ENCODE assay signal across 28 mouse cellular contexts in genomic region chr11:99253893-99254292, GRCm38 (mm10). TPM values are rescaled to one million over a fixed set of nuclear protein-coding genes. Genes with fewer than 3 reads are reported as not detected.
DNase-seq lines count a peak whose midpoint lies in the region; ATAC-seq and TF ChIP-seq lines count a peak whose summit lies in the region.
"Had no signal": no experiment of that assay in that cellular context is flagged by ENCODE, and none has a peak within 500 bp of the region (broad histone marks: within the 10 kb centered on the region; RNA-seq: fewer than 3 reads in every experiment).

No protein-coding gene starts in this region.

- H3K4me2 ChIP-seq in CH12.LX (ENCODE audit: insufficient read depth, low read depth, poor library complexity, severe bottlenecking): no peak overlapping the region
- H3K4me2 ChIP-seq: lung, embryonic 14.5 days had no signal

- POLR2A ChIA-PET in Patski (lab: Charles Lee): interaction anchor here (0.7 kb wide), 1 partner anchor 99 kb away, joined by 4 read pairs; the partner anchor contains the start of gene Ccr7

- TF ChIP-seq RAD21 in CH12.LX (IDR thresholded peaks at IDR 0.05; ENCODE audit: low read depth, low read length): peak; percentile 32

- CTCF ChIA-PET in Patski (lab: Charles Lee): no interaction called here

- peak; percentile 26 for TF ChIP-seq CTCF in left cerebral cortex, adult 2 months (IDR thresholded peaks at IDR 0.05)
- TF ChIP-seq CTCF in CH12.LX (conservative IDR thresholded peaks at IDR 0.05 in 1 of 2, IDR thresholded peaks at IDR 0.05 in 1 of 2; ENCODE audit: low read depth in 2 of 2, low read length in 2 of 2) (peak; percentile 25 to 74; a peak in 3 of 4 replicates), Patski (IDR thresholded peaks at IDR 0.05) (peak; percentile 40)

- H3K9me3 ChIP-seq in CH12.LX (replicated peaks; ENCODE audit: low read length): peaks cover 5% of the 10 kb centered on the region
- H3K9me3 ChIP-seq: embryonic facial prominence, embryonic 10.5 days; forebrain, embryonic 10.5 days; heart, embryonic 10.5 days; hindbrain, embryonic 10.5 days had no signal

- TF ChIP-seq POLR2A in CH12.LX (IDR thresholded peaks at IDR 0.05; ENCODE audit: low read depth, low read length): no peak

- peaks cover 20 to 38% of the 10 kb centered on the region in 2 experiments for H3K4me1 ChIP-seq in CH12.LX (ENCODE audit: control insufficient read depth in 1 of 2, insufficient read depth in 2 of 2)

- H3K9ac ChIP-seq in CH12.LX (ENCODE audit: insufficient read depth, low read depth): no peak overlapping the region
- H3K9ac ChIP-seq: lung, embryonic 14.5 days had no signal

- H3K4me3 ChIP-seq in left cerebral cortex, adult 2 months: no peak overlapping the region
- no peak overlapping the region for H3K4me3 ChIP-seq in CH12.LX (replicated peaks in 1 of 3; ENCODE audit: low read depth in 2 of 3, low read length in 2 of 3, poor library complexity in 1 of 3)
- H3K4me3 ChIP-seq: embryonic facial prominence, embryonic 10.5 days; forebrain, embryonic 10.5 days; heart, embryonic 10.5 days; hindbrain, embryonic 10.5 days had no signal

- dilution Hi-C loops in CH12.LX (cut with MboI; ENCODE audit: extremely low pct_ligation_motif_present, extremely low pct_unique_long_range_greater_than_20kb, low sequenced_read_pairs): no loop called here

- H3K27me3 ChIP-seq in CH12.LX (replicated peaks) (peaks cover 5% of the 10 kb centered on the region), Patski (peaks cover 40% of the 10 kb centered on the region)

- DNase-seq in heart, adult 11 months: peak; percentile 23
- DNase-seq in heart, postnatal 14 days: no peak
- no peak for DNase-seq in left cerebral cortex, adult 2 months (ENCODE audit: extremely low spot score in 1 of 2, low spot score in 2 of 2)
- no peak for DNase-seq in left cerebral cortex, postnatal 14 days (ENCODE audit: low spot score in 2 of 2)
- DNase-seq in CH12.LX (ENCODE audit: extremely low read depth) (no peak), Patski (ENCODE audit: low read depth, low spot score) (no peak)
- no peak for DNase-seq in right cerebral cortex, adult 18-20 months
- DNase-seq: adrenal gland, postnatal 10 days; cerebellum, adult 9-11 months; kidney, adult 18-20 months; kidney, postnatal 25 days; lung, embryonic 14.5 days; lung, postnatal 36 days; right cerebral cortex, postnatal 4 days; thymus, postnatal 36 days had no signal

- H3K79me2 ChIP-seq in CH12.LX (replicated peaks; ENCODE audit: control insufficient read depth, extremely low read depth, insufficient read depth, poor library complexity, severe bottlenecking): no peaks in the 10 kb centered on the region

- intact Hi-C loops in heart, postnatal 14 days (cut with DNase I): no loop called here
- intact Hi-C loops in left cerebral cortex, adult 2 months (cut with DNase I): loop anchor here (5.0 kb wide), 1 partner anchor 38 kb away; no protein-coding TSS in a partner anchor
- intact Hi-C loops in left cerebral cortex, postnatal 14 days (cut with DNase I): no loop called here

- no peak overlapping the region for H3K27ac ChIP-seq in left cerebral cortex, adult 2 months
- no peak overlapping the region for H3K27ac ChIP-seq in CH12.LX (ENCODE audit: insufficient read depth, low read depth)
- H3K27ac ChIP-seq: embryonic facial prominence, embryonic 10.5 days; forebrain, embryonic 10.5 days; heart, embryonic 10.5 days; hindbrain, embryonic 10.5 days had no signal

- no peaks in the 10 kb centered on the region for H3K36me3 ChIP-seq in CH12.LX (replicated peaks in 1 of 2; ENCODE audit: control insufficient read depth in 1 of 2, insufficient read depth in 1 of 2, low read length in 1 of 2)
- H3K36me3 ChIP-seq: embryonic facial prominence, embryonic 10.5 days; forebrain, embryonic 10.5 days; heart, embryonic 10.5 days; hindbrain, embryonic 10.5 days had no signal

- in situ Hi-C loops in CH12.LX (cut with MboI; ENCODE audit: low pct_ligation_motif_present, low pct_unique_long_range_greater_than_20kb, low sequenced_read_pairs): no loop called here
- in situ Hi-C loops in Patski (cut with MboI; ENCODE audit: low pct_unique_long_range_greater_than_20kb): no loop called here

- no peak for ATAC-seq in Patski
- ATAC-seq in megakaryocyte progenitor cell, adult 5-6 weeks (replicated peaks; ENCODE audit: poor library complexity): no peak
- ATAC-seq: midbrain, embryonic 16.5 days had no signal

- no peak for TF ChIP-seq EP300 in CH12.LX (IDR thresholded peaks at IDR 0.05; ENCODE audit: low read length)

TF ChIP-seq in CH12.LX, 34 proteins besides CTCF, POLR2A, EP300 and RAD21:
- TF ChIP-seq CHD2 (IDR thresholded peaks at IDR 0.05; ENCODE audit: low read length) (no peak), PAX5 (IDR thresholded peaks at IDR 0.05; ENCODE audit: low read length) (no peak), ETS1 (conservative IDR thresholded peaks at IDR 0.05; ENCODE audit: low read depth, low read length) (no peak), JUND (conservative IDR thresholded peaks at IDR 0.05; ENCODE audit: low read depth, low read length) (no peak), ZNF384 (IDR thresholded peaks at IDR 0.05; ENCODE audit: low read depth, low read length) (no peak), SMC3 (IDR thresholded peaks at IDR 0.05; ENCODE audit: low read depth, low read length) (peak; percentile 52), SIN3A (IDR thresholded peaks at IDR 0.05; ENCODE audit: low read length) (0 out of 2 replicates have a peak, but pooled peaks have one; percentile 35), MYC (IDR thresholded peaks at IDR 0.05; ENCODE audit: low read depth, low read length) (0 out of 2 replicates have a peak, but pooled peaks have one; percentile 52), MAX (IDR thresholded peaks at IDR 0.05; ENCODE audit: low read length) (peak; percentile 50)

RNA-seq across cellular contexts. Expression of gene Krt222, which starts 10.0 kb away (rescaled TPM):
- 10 to 100 TPM; 22.2 to 26.2 TPM for total RNA-seq in heart, postnatal 14 days (2021)
- total RNA-seq in left cerebral cortex, adult 2 months (2021): 10 to 100 TPM; 31.1 to 32.0 TPM
- total RNA-seq in left cerebral cortex, postnatal 14 days (2021): 10 to 100 TPM; 27.7 to 30.0 TPM
- total RNA-seq in CH12.LX (2012; rRNA removed) (15.4 and 22.0 TPM in 2 replicates), CH12.LX (2014; rRNA removed) (22.9 TPM in 2 replicates)
- polyA plus RNA-seq in CH12.LX (2012; ENCODE audit: insufficient read length, low read depth) (24.4 and 29.3 TPM in 2 replicates), Patski (2021) (0.14 TPM)
- not detected in 2 replicates for total RNA-seq in megakaryocyte progenitor cell, adult 5-6 weeks (2015)
- total RNA-seq in megakaryocyte progenitor cell, adult 5-6 weeks (2017): not detected in 2 replicates
- total RNA-seq: common myeloid progenitor, adult 5-6 weeks had no signal

RNA-seq across cellular contexts. Expression of gene Smarce1, which starts 23.1 kb away (rescaled TPM):
- 10 to 100 TPM; 49.2 to 55.7 TPM for total RNA-seq in heart, postnatal 14 days (2021)
- total RNA-seq in left cerebral cortex, adult 2 months (2021): 10 to 100 TPM; 60.1 to 61.1 TPM
- total RNA-seq in left cerebral cortex, postnatal 14 days (2021): 10 to 100 TPM; 67.1 to 73.7 TPM
- total RNA-seq in CH12.LX (2012; rRNA removed) (246 and 257 TPM in 2 replicates), CH12.LX (2014; rRNA removed) (149 and 184 TPM in 2 replicates)
- polyA plus RNA-seq in CH12.LX (2012; ENCODE audit: insufficient read length, low read depth) (464 and 617 TPM in 2 replicates), Patski (2021) (135 TPM)
- 95.7 and 108 TPM in 2 replicates for total RNA-seq in megakaryocyte progenitor cell, adult 5-6 weeks (2015)
- total RNA-seq in megakaryocyte progenitor cell, adult 5-6 weeks (2017): 161 and 260 TPM in 2 replicates

RNA-seq across cellular contexts. Expression of gene Krt24, which starts 31.2 kb away (rescaled TPM):
- not detected for total RNA-seq in heart, postnatal 14 days (2021)
- not detected for total RNA-seq in left cerebral cortex, adult 2 months (2021)
- not detected for total RNA-seq in left cerebral cortex, postnatal 14 days (2021)
- not detected in 2 replicates for total RNA-seq in CH12.LX (2012; rRNA removed)
- not detected in 2 replicates for total RNA-seq in CH12.LX (2014; rRNA removed)
- not detected in 2 replicates for polyA plus RNA-seq in CH12.LX (2012; ENCODE audit: insufficient read length, low read depth)
- polyA plus RNA-seq in Patski (2021): not detected
- not detected in 2 replicates for total RNA-seq in megakaryocyte progenitor cell, adult 5-6 weeks (2015)
- total RNA-seq in megakaryocyte progenitor cell, adult 5-6 weeks (2017): not detected in 2 replicates
- total RNA-seq: adrenal gland, postnatal 10 days; common myeloid progenitor, adult 5-6 weeks; gastrocnemius, adult 18-20 months; layer of hippocampus, adult 8-10 months; left cerebral cortex, postnatal 36 days had no signal
- polyA plus RNA-seq: embryonic facial prominence, embryonic 10.5 days; forebrain, embryonic 10.5 days; gonadal fat pad, adult 2 months; heart, embryonic 10.5 days; heart, embryonic 16.5 days; hindbrain, embryonic 10.5 days; lung, embryonic 14.5 days; midbrain, embryonic 16.5 days; neural tube, embryonic 14.5 days had no signal

Comparison
In these comparisons a context has a peak if more than half of its experiments do, and no peak if none do; other contexts are left out.
1. RNA of gene Krt222, which starts 10.0 kb away (total RNA-seq): 31.1 to 32.0 TPM in left cerebral cortex, adult 2 months, 27.7 to 30.0 TPM in left cerebral cortex, postnatal 14 days, 22.2 to 26.2 TPM in heart, postnatal 14 days and 15.4 to 22.9 TPM in CH12.LX; not detected in megakaryocyte progenitor cell, adult 5-6 weeks; every median in the first group is over 10 times any median in the second.
2. Peak in every context shown above with its lines, with median percentiles within 50 percentile points of each other: CTCF ChIP-seq.